Mouse (Mus musculus): ENCODE results near the gene Nell2.

- TF ChIP-seq POLR2A (IDR thresholded peaks at IDR 0.05; ENCODE audit: insufficient read length, low read depth) = no peak
- no peak for TF ChIP-seq MAX (IDR thresholded peaks at IDR 0.05; ENCODE audit: low read depth)
- TF ChIP-seq TCF12 (IDR thresholded peaks at IDR 0.05; ENCODE audit: insufficient read depth, poor library complexity, severe bottlenecking) = no peak
- TF ChIP-seq MYOD1 (IDR thresholded peaks at IDR 0.05; ENCODE audit: control insufficient read depth in 1 of 3, insufficient read length in 2 of 3, low read depth in 2 of 3) = no peak
- no peak for TF ChIP-seq USF1 (IDR thresholded peaks at IDR 0.05; ENCODE audit: low read depth)
- TF ChIP-seq E2F4 (IDR thresholded peaks at IDR 0.05; ENCODE audit: insufficient read depth) = no peak
- TF ChIP-seq MYOG (IDR thresholded peaks at IDR 0.05; ENCODE audit: control insufficient read depth in 1 of 3, insufficient read depth in 1 of 3, insufficient read length in 2 of 3, low read depth in 2 of 3) = no peak
Measured at GRCm38 (mm10) chr15:95489174-95489573, 39.2 kb downstream of the Nell2 start.
